Mouse (Mus musculus) liver, embryonic 16.5 days (tissue): ENCODE results near the gene Fam20c. TPM values are rescaled to one million over a fixed set of nuclear protein-coding genes. Genes with fewer than 3 reads are reported as not detected.
A peak's percentile ranks its signal among the peaks of the same experiment; 100 is the strongest.

Experiments used
- ATAC-seq: fragments of 200-750 bp; cut with Nextera tagmentation; 2 replicates; pipeline ENCODE4 v1.8.0; 2017; ENCODE audit warnings: low read depth, mild to moderate bottlenecking, moderate number of reproducible peaks, moderate library complexity
- H3K27ac ChIP-seq: fragments of 300-500 bp; sonication (generic); 2 replicates; pipeline ENCODE4 v1.5.1; 2014; ENCODE audit warnings: mild to moderate bottlenecking, low read length
- H3K27me3 ChIP-seq: fragments of 300-500 bp; sonication (generic); 2 replicates; pipeline ENCODE4 v1.6.1; 2014; ENCODE audit warnings: low read depth, low read length, mixed read lengths; ENCODE audit not compliant: control insufficient read depth, insufficient read depth
- H3K36me3 ChIP-seq: fragments of 300-500 bp; sonication (generic); 2 replicates; pipeline ENCODE4 v1.6.1; 2014; ENCODE audit warnings: mild to moderate bottlenecking; ENCODE audit not compliant: control insufficient read depth, insufficient read depth
- H3K4me1 ChIP-seq: fragments of 300-500 bp; sonication (generic); 2 replicates; pipeline ENCODE4 v1.6.1; 2014; ENCODE audit warnings: low read depth, low read length, mixed read lengths; ENCODE audit not compliant: control insufficient read depth
- H3K4me2 ChIP-seq: fragments of 300-500 bp; sonication (generic); 2 replicates; pipeline ENCODE4 v1.6.1; 2014; ENCODE audit warnings: low read depth, low read length, mixed read lengths
- H3K4me3 ChIP-seq: fragments of 300-500 bp; sonication (generic); 2 replicates; pipeline ENCODE4 v1.5.1; 2014; ENCODE audit warnings: low read depth, mild to moderate bottlenecking, low read length
- H3K9ac ChIP-seq: fragments of 300-500 bp; sonication (generic); 2 replicates; pipeline ENCODE4 v1.6.1; 2014; ENCODE audit warnings: low read depth, low read length
- H3K9me3 ChIP-seq: fragments of 300-500 bp; sonication (generic); replicated peaks from 2 replicates; pipeline ENCODE4 v1.6.1; 2016; ENCODE audit warnings: low read length; ENCODE audit not compliant: control insufficient read depth
- WGBS: fragments of 180-500 bp; shearing (Covaris S2); extraction: QIAGEN DNeasy Blood & Tissue Kit; methylation state at CpG from one replicate; pipeline ENCODE4 v1.1.7; 2014; ENCODE audit not compliant: insufficient replicate concordance; 5-methylcytosine and 5-hydroxymethylcytosine counted together
- polyA plus RNA-seq: library from polyadenylated mRNA; unstranded; fragments of >200 nt; fragmentation: Nextera tagmentation; extraction: Ambion mirVana; gene quantifications from 2 replicates; pipeline ENCODE4 v1.2.1, GENCODE M21; 2015

Fam20c gene
- polyA plus RNA-seq: 7.4 and 10.8 TPM in 2 replicates

DNA sequence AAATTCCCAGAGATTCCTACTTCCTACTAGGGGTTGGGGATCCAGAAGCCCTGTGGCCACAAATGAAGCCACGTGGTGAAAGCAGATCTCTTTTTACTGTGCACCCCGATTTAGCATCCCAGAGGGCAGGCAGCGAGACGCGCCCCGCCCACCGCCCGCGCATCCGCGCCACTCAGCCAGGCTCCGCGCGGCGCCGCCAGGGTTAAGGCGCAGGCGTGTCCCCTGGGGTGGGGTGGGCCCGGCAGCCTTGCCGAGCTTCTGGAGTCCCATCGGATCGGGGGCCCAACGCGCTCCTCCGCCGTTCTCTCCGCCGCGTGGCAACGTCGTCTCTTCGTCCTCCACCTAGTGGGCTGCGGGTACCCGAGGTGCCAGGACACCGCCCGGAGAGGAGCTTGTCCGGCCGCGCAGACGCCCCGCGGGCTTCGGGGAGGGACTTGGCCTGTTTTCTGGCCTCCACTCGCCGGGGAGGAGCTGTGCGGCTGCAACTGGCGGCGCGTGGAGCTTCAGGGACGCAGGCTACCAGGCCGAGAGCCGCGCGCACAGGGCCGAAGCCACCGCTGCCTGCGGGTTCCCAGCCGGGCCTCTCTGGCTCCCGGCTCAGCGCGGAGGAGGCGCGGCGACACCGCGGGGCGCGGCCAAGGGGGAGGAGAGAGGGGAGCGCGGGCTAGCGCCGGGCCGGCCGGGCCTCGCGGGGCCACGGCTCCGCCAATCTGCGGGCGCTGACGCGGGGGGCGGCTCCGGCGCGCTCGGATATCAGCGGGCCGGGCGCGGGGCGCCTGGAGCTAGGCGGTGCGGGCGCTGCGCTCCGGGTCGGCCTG is at the start of gene Fam20c:
Fam20c (plus strand) TSS at position 212 of the 818 bp plus-strand sequence.
- H3K9me3 ChIP-seq: no peaks in the 10 kb centered on the region
- H3K27me3 ChIP-seq: peaks cover 33% of the 10 kb centered on the region
- peak within 1 kb of the TSS; percentile 61 for H3K4me2 ChIP-seq
- no peaks in the 10 kb centered on the region for H3K36me3 ChIP-seq
- peak within 1 kb of the TSS; percentile 62 for H3K4me3 ChIP-seq
- under 1% methylated on average over 69 of the region's 98 CpGs for WGBS
- H3K4me1 ChIP-seq: no peaks in the 10 kb centered on the region
- peak; percentile 81 for ATAC-seq
- peak within 1 kb of the TSS; percentile 7; the same call in 1 of the 2 replicates for H3K27ac ChIP-seq
- H3K9ac ChIP-seq: peak within 1 kb of the TSS; percentile 56; the same call in 1 of the 2 replicates

DNA sequence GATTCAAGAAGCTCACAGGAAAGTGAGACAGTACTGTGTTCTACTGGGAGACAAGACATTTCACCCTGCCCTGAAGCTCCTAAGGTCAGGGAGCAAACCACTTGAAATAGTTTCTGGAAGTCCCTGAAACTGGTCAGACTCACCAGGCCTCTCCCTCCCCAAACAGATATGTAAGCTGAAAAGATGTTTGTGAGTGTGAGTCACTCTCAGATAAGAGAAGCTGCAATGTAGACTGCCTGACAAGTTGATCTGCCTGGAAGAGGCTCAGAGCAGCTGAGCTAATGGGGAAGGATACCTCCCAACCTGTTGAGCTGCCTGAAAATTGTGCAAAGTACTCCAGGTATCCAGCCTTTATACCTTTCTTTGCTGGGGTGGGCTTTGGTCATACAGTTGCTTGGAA is 46.9 kb upstream of the Fam20c start:
- ATAC-seq: no peak
- Histone ChIP-seq H3K4me3 (no peak overlapping the region), H3K4me2 (no peak overlapping the region), H3K36me3 (no peaks in the 10 kb centered on the region), H3K27ac (no peak overlapping the region), H3K27me3 (no peaks in the 10 kb centered on the region), H3K9me3 (no peaks in the 10 kb centered on the region), H3K9ac (no peak overlapping the region), H3K4me1 (no peaks in the 10 kb centered on the region)

DNA sequence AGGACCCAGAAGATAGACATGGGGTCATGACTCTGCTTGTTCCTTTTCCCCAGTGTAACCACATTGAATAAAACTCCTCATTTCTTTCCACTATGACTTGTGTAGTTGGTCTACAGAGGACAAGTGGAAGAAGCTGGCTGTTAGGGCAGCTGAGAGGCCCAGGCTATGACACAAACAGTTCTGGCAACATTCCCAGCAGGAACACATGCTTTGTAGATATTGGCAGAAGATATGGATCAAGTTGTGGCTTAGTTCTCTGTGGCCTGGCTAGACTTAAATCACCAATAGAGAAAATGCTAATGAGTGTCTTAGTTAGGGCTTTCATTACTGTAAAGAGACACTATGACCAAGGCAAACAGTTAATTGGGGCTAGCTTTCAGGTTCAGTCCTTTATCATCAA is 45.7 kb upstream of the Fam20c start:
- H3K4me3 ChIP-seq: no peak overlapping the region

DNA sequence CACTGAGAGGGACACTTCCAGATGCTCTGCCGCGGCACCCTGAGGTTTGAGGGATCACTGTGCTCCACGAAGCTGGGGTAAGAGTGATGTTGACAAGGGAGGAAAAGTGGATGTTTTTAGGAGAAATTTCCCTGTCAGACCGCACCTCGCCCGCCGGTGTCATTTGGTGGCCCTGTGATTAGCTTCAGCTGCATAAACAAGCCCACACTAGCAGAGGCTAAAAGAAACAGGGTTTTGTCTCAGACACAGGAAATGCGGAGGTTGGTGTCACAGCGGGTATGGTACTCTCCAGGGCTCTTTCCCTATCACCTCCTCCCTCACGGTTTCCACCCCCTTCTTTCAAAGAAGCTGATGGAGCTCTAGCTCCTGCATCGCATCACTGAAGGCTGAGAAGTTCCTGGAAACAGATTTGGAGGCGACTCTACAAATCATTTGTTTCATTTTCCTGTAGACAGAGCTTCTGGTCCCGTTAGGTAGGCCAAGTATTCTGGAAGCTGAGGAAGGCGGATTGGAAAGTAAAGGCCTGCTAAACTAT is 38.7 kb upstream of the Fam20c start:
- Histone ChIP-seq H3K36me3 (no peaks in the 10 kb centered on the region), H3K4me3 (no peak overlapping the region), H3K9ac (no peak overlapping the region), H3K4me2 (no peak overlapping the region), H3K27me3 (no peaks in the 10 kb centered on the region), H3K4me1 (no peaks in the 10 kb centered on the region), H3K9me3 (no peaks in the 10 kb centered on the region), H3K27ac (no peak overlapping the region)
- WGBS: 29% methylated on average over 14 of the region's 14 CpGs
- ATAC-seq: no peak

More for the DNA sequence above, 45.7 kb upstream of the Fam20c start:
- no peaks in the 10 kb centered on the region for H3K27me3 ChIP-seq
- H3K9me3 ChIP-seq: no peaks in the 10 kb centered on the region
- H3K9ac ChIP-seq: no peak overlapping the region
- ATAC-seq: no peak
- no peaks in the 10 kb centered on the region for H3K36me3 ChIP-seq
- no peak overlapping the region for H3K27ac ChIP-seq
- H3K4me1 ChIP-seq: no peaks in the 10 kb centered on the region
- H3K4me2 ChIP-seq: no peak overlapping the region

DNA sequence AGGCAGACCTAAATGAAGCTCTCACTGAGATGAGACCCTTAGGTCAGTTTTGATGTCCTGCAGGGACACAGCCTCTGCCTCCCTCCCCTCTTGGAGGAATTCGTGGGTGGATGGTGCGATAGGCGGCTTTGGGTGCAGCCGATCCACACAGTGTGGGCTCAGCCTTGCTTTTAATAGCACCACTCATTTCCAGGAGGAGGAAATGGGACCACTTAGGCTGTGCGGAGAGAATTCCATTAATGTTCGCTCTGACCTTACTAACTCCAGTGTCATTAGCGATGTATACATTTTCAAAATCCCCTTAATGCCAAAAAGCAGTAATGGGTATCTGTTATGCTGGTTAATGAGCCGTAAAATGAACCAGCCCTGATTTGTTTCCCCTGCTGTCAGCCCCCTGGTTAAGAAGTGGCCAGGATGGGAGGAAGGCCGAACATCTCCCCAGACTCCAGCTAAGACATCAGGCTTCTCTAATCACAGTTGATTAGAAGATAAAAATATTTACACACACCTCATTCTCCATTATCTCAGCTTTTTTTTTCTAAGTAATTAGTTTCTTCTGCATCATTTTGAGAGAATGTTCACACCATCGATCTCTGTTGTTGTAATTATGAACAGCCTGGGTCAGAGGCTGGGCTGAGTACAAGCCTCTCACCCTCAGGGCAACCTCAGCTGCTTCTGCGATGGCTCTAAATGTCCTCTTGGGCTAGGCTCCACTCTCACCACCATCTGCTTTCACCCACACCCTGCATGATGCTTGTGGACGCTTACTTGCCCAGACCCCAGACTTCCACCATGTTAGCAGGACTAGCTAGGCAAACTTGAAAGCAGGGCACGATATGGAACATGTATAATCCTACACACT is 33.8 kb upstream of the Fam20c start:
- H3K9me3 ChIP-seq: no peaks in the 10 kb centered on the region
- no peaks in the 10 kb centered on the region for H3K27me3 ChIP-seq
- no peak overlapping the region for H3K9ac ChIP-seq
- no peaks in the 10 kb centered on the region for H3K36me3 ChIP-seq
- H3K4me3 ChIP-seq: no peak overlapping the region
- no peak for ATAC-seq
- no peak overlapping the region for H3K27ac ChIP-seq
- no peak overlapping the region for H3K4me2 ChIP-seq
- H3K4me1 ChIP-seq: no peaks in the 10 kb centered on the region
- WGBS: 55% methylated on average over 13 of the region's 13 CpGs

DNA sequence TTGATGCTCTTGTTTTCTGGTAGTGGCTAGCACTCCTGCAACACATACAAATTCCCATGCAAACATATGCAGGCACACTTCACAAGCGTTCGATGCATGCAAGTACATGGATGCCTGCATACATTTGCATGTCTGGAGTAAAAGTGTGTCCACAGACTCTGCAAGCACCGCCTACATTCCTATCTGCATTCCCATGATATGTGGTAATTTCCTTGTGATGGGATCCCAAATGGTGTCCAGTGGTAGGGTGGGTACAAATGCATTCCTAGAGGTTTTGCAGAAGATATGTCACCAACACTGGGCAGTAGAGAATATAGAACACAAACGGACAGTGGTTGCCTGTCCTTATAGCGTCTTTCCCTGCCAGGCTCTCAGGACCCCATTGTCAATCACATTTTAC is 29.9 kb upstream of the Fam20c start:
- Histone ChIP-seq H3K9ac (no peak overlapping the region), H3K4me2 (no peak overlapping the region), H3K27ac (no peak overlapping the region), H3K27me3 (no peaks in the 10 kb centered on the region), H3K9me3 (no peaks in the 10 kb centered on the region), H3K36me3 (no peaks in the 10 kb centered on the region), H3K4me1 (no peaks in the 10 kb centered on the region), H3K4me3 (no peak overlapping the region)
- no peak for ATAC-seq
- WGBS: 65% methylated on average over 5 of the region's 5 CpGs

DNA sequence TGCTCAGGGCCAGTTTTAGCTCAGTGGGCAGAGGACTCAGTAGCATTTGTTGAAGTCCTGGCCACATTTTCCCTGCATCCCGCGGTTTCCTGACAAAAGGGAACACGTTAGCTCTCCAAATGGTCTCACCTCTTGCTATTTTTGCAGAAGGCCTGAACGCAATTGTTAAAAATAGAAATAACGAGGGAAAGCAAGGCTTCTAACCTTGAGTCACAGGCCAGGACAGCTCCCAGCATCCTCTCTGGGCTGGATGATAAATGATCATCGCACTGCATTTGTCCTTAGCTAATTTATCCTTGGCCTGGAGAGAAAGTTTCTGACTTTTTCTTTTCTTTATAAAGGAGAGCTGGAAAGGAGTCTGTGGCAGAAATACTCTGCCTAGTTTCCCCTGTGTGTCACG is 29.2 kb upstream of the Fam20c start:
- H3K4me1 ChIP-seq: no peaks in the 10 kb centered on the region
- no peaks in the 10 kb centered on the region for H3K36me3 ChIP-seq
- H3K4me3 ChIP-seq: no peak overlapping the region
- no peak overlapping the region for H3K27ac ChIP-seq
- ATAC-seq: no peak
- H3K9ac ChIP-seq: no peak overlapping the region
- WGBS: 47% methylated on average over 7 of the region's 7 CpGs
- H3K27me3 ChIP-seq: no peaks in the 10 kb centered on the region
- no peak overlapping the region for H3K4me2 ChIP-seq
- H3K9me3 ChIP-seq: no peaks in the 10 kb centered on the region

DNA sequence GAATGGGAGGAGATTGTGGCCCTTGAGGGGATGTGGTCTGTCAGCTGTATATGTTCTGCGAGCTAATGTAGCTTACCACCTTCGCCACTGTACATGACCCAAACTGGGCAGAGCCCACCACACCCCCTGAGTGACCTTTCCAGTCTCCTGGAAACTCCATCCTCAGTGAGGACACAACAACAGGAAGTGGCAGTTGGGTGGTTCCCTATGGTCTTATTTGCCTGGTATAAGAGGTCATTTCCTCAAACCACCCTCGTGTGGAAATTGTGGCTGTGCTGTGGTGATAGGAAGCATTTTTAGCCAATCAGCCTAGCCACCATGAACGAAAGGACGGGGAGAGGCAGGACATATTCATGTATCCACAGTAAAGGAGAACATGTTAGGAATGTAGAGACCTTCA is 23.5 kb upstream of the Fam20c start:
- Histone ChIP-seq H3K4me3 (no peak overlapping the region), H3K9me3 (no peaks in the 10 kb centered on the region), H3K36me3 (no peaks in the 10 kb centered on the region), H3K4me1 (no peaks in the 10 kb centered on the region), H3K27me3 (no peaks in the 10 kb centered on the region), H3K27ac (no peak overlapping the region), H3K4me2 (no peak overlapping the region), H3K9ac (no peak overlapping the region)
- no peak for ATAC-seq
- WGBS: 12% methylated on average over 5 of the region's 5 CpGs
